Mouse (Mus musculus) kidney, adult 8-10 months (tissue): ENCODE measurements around the gene Zdhhc13.
A peak's percentile ranks its signal among the peaks of the same experiment; 100 is the strongest.

Experiments used
- DNase-seq, 2 experiments: peaks; one replicate each; pipeline ENCODE4 v3.0.0; 2022

Gene Zdhhc13

DNA sequence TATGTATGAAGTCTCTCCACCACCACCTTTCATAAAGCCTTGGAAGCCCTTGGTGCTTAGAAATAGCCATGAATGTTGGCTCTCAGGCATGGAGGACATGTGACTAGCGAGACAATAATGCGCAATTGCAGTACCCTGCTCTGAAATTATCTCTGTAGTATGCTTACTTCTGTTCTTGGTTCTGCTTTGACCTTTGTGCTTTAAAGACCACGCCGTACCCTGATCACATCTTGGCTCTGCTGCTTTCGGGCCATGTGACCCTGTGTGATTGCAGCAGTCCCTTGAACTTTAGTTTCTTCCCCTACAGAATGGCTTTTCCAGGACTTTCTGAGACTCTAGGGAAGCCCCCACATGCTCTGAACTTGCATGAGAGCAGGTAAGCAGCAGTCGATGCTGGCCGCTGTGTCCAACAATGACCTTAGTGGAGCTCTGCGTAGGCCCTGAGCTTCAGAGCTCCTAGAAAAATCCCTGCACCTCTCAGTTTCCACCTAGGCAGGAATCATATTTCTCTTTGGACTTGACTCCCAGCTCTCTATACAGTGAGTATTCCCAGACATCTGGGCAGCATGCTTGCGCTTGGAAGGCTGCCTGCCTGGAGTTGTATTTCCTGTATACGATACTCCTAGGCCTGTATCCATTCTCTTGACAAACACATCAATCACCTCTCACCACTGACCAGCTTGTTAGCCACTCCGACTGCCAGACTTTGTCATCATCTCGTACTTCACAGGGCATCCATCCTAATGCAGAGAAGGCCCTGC is 56.6 kb downstream of the Zdhhc13 start:
- no peak for DNase-seq

DNA sequence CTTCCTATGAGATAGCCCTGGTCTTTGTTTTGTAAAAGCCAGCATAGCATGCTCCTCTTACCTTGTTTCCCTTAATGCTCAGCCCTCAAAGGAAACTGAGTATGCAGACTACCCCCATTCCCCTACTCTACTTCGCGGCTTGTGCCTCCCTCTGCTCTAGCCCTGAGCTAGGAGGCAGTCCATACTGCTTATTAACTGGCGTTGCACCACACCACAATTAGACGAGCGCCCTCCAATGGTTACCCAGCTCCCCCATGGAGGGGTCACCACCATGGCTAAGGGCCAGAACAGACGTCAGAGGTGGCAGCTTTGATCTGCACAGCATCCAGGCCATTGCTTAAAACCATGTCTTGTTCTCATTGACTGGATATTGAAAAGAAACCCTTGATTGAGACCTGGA is 58.0 kb downstream of the Zdhhc13 start:
- DNase-seq, result no peak

DNA sequence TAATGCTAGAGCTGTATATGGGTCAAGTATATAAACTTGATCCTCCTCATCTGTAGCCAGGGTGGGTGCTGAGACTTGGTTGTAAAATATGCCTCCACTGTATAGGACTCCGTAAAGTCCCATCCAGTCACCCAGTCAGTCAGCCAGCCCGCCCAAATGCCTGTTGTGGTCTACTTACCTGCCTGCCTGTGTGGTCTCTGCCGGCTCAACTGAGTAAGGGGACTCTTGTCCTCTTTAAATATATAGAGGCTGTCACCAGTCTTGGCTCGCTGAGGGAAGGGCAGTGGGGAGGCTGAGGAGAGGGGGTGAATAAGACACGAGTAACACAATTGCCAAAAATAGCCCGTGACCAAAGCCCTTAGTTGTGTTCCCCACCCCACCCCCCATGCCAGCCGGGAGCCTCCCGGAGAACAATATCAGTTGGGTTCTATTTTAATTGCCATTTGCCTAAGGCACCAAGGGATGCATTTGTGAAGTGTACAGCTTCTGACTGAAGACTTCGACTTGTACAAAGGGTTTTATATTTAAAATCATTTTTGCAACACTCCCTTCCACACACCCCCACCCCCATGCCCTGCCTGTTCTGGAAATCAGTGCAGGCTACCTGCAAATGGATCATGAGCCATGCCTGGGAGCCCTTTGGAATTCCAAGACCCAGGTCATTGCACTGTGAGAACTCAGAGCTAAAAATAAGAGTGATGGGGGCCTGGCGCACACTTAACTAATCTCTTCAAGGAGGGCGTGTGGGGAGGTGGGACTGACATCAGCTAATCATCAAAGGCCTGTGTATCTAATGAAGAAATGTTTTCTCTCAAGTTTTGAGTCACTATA is 59.2 kb downstream of the Zdhhc13 start, which contains the start of gene Csrp3:
Csrp3 (minus strand) TSS at position 214 of the 831 bp plus-strand sequence.
- no peak for DNase-seq

DNA sequence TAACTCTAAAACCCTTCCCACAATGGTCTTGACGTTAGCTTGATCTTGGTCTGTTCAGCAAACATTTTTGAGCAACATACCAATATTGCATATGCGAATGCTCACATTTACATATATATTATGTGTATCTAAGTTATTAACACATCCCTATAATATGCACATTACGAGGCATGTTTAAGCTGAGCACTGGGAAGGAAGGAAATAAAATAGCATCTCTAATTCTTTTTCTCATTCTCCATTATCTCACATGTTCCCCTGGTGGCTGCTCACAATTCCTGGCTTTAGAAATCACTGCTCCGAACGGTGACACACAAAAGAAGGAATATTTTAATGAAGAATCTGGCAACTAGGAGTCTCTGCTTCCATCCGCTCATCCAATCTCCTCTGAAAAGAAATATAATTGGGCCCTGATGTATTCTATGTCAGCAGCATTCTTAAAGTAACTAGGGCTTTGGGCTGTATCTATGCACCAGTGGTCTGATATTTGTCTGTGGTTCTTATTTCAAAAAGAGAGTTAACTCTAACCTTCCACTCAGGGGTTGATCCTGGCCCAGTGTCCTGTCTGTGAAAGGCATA is 62.8 kb downstream of the Zdhhc13 start:
- DNase-seq, result no peak

DNA sequence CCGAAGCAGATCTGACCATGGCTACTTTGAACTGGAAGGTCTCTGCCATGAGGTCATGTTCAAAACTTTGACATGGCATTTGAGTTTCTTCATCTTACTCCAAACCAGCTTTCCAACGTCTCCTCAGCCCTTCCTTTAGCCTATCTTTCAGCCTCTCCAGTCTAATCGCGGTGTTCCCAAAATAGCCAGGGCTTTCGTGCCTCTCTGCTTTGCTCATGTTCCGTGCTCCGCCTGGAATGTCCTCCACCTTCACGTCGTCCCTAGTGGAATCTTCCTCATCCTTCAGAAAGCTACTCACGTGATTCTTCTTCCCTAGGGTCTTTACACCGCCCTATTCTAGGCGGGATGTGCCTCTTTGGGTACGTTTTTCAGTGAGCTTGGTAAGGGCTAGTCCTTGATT is 64.7 kb downstream of the Zdhhc13 start:
- no peak for DNase-seq

DNA sequence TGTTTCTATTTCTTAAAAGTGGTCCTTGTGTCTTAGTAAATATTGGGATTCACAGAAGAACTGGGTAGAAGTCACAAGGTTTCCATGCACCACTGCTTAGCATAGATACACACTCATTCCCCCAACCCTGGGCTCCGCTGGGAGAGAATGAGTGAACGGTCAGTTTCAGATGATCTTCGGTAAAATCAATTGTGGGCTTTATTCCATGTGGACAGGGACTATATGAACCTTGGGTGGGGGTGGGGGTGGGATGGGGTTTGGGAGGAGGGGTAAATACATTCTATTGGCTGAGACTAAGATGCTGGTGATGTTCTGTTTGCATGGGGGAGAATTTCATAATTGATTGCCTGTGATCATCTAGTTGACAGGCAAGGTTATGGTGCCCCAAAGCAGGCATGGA is 66.7 kb downstream of the Zdhhc13 start:
- DNase-seq, result no peak

DNA sequence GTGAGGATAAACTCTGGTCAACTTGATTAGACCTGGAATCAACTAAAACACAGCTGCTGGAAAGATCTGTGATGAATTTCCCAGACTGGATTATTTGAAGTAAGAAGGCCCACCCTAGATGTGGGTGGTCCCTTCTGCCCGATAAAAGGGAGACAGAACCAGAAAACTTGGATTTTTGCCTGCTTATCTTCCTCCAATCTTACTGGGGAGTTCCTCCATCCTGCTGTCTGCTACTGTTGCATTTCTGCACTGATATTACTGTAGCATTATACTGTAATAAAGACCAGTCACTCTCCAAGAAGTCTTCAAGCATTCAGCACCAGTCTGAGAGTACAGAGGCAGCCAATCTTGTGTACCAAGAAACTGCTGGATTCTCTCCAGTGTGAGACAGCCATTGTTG is 69.5 kb downstream of the Zdhhc13 start:
- DNase-seq, result no peak

DNA sequence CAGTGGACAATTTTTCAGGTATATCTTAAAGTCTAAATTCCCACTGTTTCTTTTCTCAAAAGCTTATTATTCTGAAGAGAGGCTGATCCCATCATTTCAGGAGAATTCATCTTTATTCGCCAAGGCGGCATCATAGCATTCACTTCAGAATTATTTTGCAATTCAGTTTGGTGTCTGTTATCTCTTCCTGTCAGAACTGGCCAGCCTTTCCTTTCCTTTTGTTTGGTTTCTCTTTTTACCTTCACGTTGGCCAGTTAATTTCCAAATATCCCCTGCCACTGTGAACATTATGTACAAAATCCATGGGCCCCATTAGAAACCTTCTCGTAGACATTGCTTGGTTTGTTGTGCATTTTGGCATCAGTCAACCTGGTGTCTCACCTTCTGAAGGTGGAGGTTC is 70.6 kb downstream of the Zdhhc13 start:
- DNase-seq, result no peak

DNA sequence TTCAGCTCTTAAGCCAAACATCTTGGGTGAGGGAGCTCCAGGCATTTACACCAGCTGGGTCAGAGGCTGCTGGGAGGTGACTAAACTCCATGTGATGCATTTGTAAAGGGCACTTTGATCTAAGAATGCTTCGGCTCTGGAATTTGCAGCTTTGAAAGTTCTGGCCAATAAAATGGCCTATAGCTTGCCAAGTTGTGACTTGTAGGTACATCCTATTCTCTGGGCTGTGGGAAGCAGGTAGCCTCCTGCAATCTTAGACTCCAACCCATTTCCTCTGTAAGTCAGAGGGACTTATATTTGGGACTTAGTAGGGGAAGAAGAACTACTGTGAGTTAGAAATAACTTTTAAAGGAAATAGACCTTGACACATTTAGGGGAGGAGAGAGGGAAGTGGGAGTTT is 72.1 kb downstream of the Zdhhc13 start:
- no peak for DNase-seq

DNA sequence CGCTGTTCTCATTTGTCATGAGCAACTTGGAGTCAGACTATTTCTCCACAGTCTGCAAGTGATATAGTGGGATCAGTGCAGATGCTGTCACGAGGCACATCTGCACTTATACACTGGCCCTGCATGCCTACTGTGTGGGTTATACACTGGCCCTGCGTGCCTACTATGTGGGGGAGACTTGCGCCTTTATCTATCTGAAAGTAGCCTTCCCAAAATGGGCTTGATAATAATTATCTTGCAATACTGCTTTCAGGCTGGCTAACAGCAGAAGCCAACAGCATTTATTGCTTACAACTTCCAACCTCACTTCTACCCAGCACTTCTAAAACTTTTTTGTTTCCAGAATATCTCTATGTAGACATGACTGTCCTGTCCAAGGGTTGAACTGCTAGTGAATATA is 73.0 kb downstream of the Zdhhc13 start:
- no peak for DNase-seq

DNA sequence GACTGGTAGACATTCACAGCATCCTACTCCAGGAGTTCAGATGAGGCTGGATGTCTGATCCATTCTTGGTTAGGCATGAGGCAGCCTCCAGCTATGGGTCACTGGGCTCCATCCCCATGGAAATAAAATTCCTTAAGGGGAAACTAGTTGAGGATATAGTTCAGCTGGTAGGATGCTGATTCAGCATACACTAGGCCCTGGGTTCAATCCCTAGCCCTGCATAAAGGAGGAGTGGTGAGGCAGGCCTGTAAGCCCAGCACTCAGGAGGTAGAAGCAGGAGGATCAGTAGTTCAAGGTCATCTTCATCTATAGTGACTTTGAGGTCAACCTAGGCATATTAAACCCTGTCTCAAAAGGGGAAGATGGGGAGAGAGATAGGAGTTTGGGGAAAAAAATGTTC is 75.4 kb downstream of the Zdhhc13 start:
- no peak for DNase-seq

DNA sequence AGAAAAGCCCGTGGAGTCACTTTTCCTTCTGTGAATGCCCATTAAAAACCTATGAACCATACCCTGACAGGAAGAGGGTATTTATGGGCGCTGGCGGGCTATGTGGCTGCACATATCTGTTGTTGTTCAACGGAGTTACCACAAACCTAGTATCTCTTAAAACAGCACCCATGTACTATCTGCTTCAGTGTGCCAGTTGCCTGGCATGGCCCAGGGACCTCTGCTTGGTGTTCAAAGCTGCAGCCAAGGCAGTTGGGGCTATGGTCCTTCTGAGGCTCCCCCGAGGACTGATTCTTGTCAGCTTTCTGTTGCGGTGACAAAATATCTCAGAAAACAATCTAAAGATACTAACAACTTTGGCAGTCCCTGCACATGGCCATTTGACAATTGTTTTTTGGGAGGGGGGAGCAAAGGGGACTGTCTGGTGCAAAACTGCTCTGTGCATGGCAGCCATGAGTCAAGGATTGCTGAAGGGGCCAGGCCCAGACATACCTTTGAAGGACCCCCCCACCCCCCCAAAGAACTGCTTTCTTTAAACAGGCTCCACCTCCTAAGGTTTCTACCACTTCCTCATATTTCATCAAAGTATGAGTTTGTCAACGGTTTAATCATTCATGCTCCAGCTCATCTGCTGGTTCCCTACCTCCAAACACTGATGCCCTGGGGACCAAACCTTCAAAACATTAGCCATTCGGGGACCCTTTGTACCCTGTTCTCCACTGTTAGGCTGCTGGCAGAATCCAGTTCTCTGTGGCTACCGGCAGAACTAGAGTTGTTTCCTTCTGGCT is 76.1 kb downstream of the Zdhhc13 start:
- no peak for DNase-seq

DNA sequence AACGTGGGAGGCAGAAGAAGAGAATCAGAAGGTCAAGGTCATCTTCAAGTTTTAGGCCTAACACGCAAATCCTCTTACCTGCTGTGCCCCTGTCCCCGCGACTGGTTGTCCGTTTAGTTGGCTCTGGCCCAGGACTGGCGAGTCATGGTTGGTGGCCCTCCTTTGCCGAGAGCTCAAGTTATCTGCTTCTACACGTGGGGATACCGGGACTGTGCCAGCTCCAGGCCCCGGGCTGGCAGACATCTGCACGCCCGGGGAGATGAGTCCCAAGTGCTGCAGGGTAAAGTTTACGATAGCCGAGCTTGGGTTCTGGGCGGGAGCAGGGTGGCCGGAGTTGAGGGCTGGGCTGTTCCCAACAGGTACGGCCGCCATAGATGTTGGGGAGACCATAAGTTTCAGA is 78.8 kb downstream of the Zdhhc13 start:
- no peak for DNase-seq

DNA sequence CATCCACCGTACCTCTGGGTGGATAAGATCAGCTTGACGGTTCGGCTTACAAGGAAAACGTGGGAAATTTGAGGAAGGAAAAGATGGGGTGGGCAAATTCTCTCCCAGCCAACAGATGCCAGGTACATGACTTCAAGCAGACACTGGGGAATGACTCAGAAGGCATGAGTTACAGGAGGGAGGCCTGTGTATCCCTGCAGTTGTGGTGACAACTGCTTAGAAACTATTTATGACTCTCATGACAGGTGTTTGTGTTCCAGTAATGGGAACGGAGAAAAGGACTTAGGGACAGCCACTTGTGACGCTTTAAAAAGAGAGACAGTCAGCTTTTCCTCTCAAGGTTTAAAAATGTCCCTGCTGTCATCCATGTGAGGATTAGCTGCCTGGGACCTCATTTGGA is 81.3 kb downstream of the Zdhhc13 start:
- DNase-seq, result no peak

DNA sequence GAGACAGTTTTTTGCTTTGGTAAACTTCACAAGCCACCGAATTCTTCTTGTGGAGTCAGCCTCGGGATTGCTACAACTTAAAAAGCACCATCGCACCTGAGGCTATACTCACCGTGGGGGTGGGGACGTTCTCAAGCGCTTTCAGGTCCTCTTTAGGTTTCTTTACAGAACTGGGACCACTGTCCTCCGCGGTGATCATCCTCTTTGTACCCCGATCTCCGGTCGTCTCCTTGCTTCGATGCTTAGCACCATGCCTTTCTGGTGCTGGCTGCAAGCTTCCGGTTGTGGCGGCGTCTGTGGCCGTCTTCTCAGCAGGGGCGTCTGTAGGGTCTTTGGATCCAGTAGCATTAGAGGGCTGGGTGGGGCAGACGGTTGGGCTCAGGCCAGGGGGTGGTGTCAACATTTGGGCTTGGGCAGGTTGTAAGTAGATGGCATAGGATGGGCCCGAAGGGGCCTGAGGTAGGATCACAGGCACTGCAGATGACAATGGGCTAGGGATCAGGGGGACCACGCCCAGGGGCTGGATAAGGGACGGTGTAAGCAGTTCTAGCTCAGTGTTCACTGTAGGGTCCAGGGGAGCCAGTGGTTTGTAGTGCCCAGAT is 81.9 kb downstream of the Zdhhc13 start:
- DNase-seq, result no peak

DNA sequence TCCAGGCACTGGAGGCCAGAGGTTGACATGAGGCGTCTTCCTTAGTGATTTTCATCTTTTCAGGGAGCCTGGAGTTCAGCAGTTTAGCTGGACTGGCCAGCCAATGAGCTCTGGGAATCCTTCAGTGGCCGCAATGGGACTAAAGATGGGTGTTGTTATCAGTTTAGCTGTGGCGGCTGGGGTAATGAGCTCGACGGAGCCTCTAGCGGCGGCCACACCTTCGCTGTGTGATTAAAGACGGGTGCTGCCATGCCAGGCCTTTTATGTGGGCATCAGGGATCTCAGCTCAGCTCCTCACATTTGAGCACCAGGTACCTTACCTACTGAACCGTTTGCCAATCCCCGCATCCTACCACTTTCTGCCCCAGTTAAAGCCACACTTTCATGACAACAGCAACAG is 82.5 kb downstream of the Zdhhc13 start:
- DNase-seq, result no peak

DNA sequence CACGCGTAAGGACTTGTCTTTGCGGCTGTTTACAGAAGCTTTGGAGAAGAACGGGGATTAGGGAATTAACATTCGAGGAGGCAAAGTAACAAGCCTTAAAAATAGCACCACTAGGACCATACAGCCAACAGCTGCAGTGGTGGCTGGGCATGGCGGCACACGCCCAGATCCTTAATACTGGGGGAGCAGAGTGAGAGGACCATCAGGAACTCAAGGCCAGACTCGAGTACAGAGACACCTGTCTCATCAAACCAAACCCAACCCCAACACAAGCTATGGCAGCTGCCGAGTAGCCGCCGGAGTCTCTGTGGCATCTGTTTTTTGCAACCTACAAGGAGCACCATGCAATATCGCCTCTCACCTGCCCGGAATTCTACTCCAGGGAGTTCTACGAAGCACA is 86.3 kb downstream of the Zdhhc13 start:
- DNase-seq, result no peak

DNA sequence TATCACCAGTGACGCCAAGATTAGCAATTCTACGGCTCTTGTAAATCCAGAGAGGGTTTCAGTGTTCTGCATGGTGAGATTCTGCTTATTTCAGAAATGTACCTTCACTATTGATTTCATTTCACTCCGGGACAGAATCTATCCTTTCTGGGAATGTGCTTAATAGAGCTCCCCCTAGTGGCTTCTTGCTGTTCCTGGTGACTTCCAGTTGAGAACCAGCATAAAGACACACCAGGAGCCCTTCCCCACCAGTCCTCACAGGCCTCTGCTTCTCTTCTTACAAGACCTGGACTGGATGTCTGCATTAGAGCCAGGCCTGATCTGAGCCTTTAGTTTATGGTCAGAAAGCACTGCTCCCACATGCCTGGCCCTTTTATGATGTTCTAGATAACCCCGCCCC is 87.7 kb downstream of the Zdhhc13 start:
- peak; percentile 40 to 44 for DNase-seq
